Mouse (Mus musculus): Measurements from ENCODE around the gene Rapgef5. TPM values are rescaled to one million over a fixed set of nuclear protein-coding genes. Genes with fewer than 3 reads are reported as not detected.

The Rapgef5 gene
- total RNA-seq, 4 experiments from 2014 or later = 193 to 200 (median 198) TPM

- no peak for DNase-seq (ENCODE audit: low spot score in 2 of 2)
Measured at GRCm38 (mm10) chr12:117666391-117666790, 150.1 kb downstream of the Rapgef5 start.

GRCm38 (mm10) chr12:117669610-117670400 lies 153.5 kb downstream of the Rapgef5 start:
- no peak for DNase-seq (ENCODE audit: low spot score in 2 of 2)

- no peak for DNase-seq (ENCODE audit: low spot score in 2 of 2)
Measured at GRCm38 (mm10) chr12:117673188-117673587, 156.9 kb downstream of the Rapgef5 start.

- no peak for DNase-seq (ENCODE audit: low spot score in 2 of 2)
Measured at GRCm38 (mm10) chr12:117674511-117674910, 158.2 kb downstream of the Rapgef5 start.

GRCm38 (mm10) chr12:117676265-117676664 lies 160.0 kb downstream of the Rapgef5 start:
- no peak for DNase-seq (ENCODE audit: low spot score in 2 of 2)

GRCm38 (mm10) chr12:117678916-117679315 lies 162.6 kb downstream of the Rapgef5 start:
- no peak for DNase-seq (ENCODE audit: low spot score in 2 of 2)

GRCm38 (mm10) chr12:117679795-117680194 lies 163.5 kb downstream of the Rapgef5 start:
- DNase-seq (ENCODE audit: low spot score in 2 of 2) = no peak

- no peak for DNase-seq (ENCODE audit: low spot score in 2 of 2)
Measured at GRCm38 (mm10) chr12:117681273-117681672, 165.0 kb downstream of the Rapgef5 start.

- no peak for DNase-seq (ENCODE audit: low spot score in 2 of 2)
Measured at GRCm38 (mm10) chr12:117683377-117683776, 167.1 kb downstream of the Rapgef5 start.

GRCm38 (mm10) chr12:117683984-117684383 lies 167.7 kb downstream of the Rapgef5 start:
- no peak for DNase-seq (ENCODE audit: low spot score in 2 of 2)

GRCm38 (mm10) chr12:117684788-117685187 lies 168.5 kb downstream of the Rapgef5 start:
- DNase-seq (ENCODE audit: low spot score in 2 of 2) = no peak

- no peak for DNase-seq (ENCODE audit: low spot score in 2 of 2)
Measured at GRCm38 (mm10) chr12:117685336-117685735, 169.1 kb downstream of the Rapgef5 start.

GRCm38 (mm10) chr12:117686732-117687131 lies 170.5 kb downstream of the Rapgef5 start:
- no peak for DNase-seq (ENCODE audit: low spot score in 2 of 2)

GRCm38 (mm10) chr12:117688655-117689548 lies 172.6 kb downstream of the Rapgef5 start:
- peak; percentile 59 to 72 for DNase-seq (ENCODE audit: low spot score in 2 of 2)

- DNase-seq (ENCODE audit: low spot score in 2 of 2) = no peak
Measured at GRCm38 (mm10) chr12:117691336-117691735, 175.1 kb downstream of the Rapgef5 start.

GRCm38 (mm10) chr12:117692775-117693174 lies 176.5 kb downstream of the Rapgef5 start:
- no peak for DNase-seq (ENCODE audit: low spot score in 2 of 2)

GRCm38 (mm10) chr12:117699950-117700665 lies 183.8 kb downstream of the Rapgef5 start:
- no peak for DNase-seq (ENCODE audit: low spot score in 2 of 2)

GRCm38 (mm10) chr12:117700927-117701326 lies 184.6 kb downstream of the Rapgef5 start:
- no peak for DNase-seq (ENCODE audit: low spot score in 2 of 2)

- DNase-seq (ENCODE audit: low spot score in 2 of 2) = no peak
Measured at GRCm38 (mm10) chr12:117702291-117702690, 186.0 kb downstream of the Rapgef5 start.

- no peak for DNase-seq (ENCODE audit: low spot score in 2 of 2)
Measured at GRCm38 (mm10) chr12:117702928-117703327, 186.6 kb downstream of the Rapgef5 start.

GRCm38 (mm10) chr12:117703413-117703812 lies 187.1 kb downstream of the Rapgef5 start:
- no peak for DNase-seq (ENCODE audit: low spot score in 2 of 2)

- no peak for DNase-seq (ENCODE audit: low spot score in 2 of 2)
Measured at GRCm38 (mm10) chr12:117705308-117705707, 189.0 kb downstream of the Rapgef5 start.
